Mouse (Mus musculus): ENCODE measurements at regions not wholly inside any gene's neighbourhood (a gene's known extent, or its start where the extent isn't known, plus 50 kb on each side); places are given as distances from the start of the nearest gene placed in this dataset.

DNA sequence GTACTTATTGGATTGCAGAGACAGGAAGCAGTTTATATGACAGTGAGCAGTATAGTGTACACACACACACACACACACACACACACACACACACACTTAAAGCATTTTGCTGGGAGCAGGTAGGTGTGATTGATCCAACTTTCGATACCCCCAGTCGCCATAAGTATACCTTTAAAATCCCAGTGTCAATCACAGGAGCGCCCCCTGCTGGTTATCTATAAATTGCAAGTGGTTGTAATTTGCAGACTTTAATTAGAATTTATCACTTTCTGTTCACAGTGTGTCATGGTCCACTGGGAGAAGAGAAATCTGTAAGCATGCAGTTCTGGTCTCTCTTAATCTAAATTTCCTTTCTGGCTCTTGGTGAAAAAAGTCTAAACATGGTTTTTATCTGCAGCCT is 89.4 kb downstream of the Smgc start:
- no peak; the same call in 1 of the 2 replicates for TF ChIP-seq CTCF (conservative IDR thresholded peaks at IDR 0.05; ENCODE audit: low read length)
- TF ChIP-seq POU5F1 (IDR thresholded peaks at IDR 0.05; ENCODE audit: borderline replicate concordance, low read length) = no peak
